Mouse (Mus musculus) adrenal gland, postnatal 14 days (tissue): ENCODE data around the gene Apoc4. TPM values are rescaled to one million over a fixed set of nuclear protein-coding genes. Genes with fewer than 3 reads are reported as not detected.

Experiments
- DNase-seq: peaks from one replicate; pipeline ENCODE4 v3.0.0; 2021; ENCODE audit warnings: mixed read lengths
- long read RNA-seq, 2 experiments: library from polyadenylated mRNA; stranded (forward); transcript quantifications; one replicate each; pipeline ENCODE4 v2.0.0; 2021
- total RNA-seq: library from RNA; stranded (reverse); gene quantifications from 2 replicates; pipeline ENCODE4 v1.2.3, GENCODE M21; 2021

The Apoc4 gene
- total RNA-seq = 72.2 and 240 TPM in 2 replicates
- long read RNA-seq, experiment 1, transcript Apoc4-201 (3 exons, 538 nt) = major isoform, 91 of 91 reads
- long read RNA-seq, experiment 1, partial matches to known transcripts = 0 of 91 reads
- long read RNA-seq, experiment 1, other reads (novel, unspliced or antisense) = 0 of 91 reads
- long read RNA-seq, experiment 2, transcript Apoc4-201 (3 exons, 538 nt) = major isoform, 242 of 250 reads
- long read RNA-seq, experiment 2, partial matches to known transcripts = 6 of 250 reads
- long read RNA-seq, experiment 2, other reads (novel, unspliced or antisense) = 2 of 250 reads

DNA sequence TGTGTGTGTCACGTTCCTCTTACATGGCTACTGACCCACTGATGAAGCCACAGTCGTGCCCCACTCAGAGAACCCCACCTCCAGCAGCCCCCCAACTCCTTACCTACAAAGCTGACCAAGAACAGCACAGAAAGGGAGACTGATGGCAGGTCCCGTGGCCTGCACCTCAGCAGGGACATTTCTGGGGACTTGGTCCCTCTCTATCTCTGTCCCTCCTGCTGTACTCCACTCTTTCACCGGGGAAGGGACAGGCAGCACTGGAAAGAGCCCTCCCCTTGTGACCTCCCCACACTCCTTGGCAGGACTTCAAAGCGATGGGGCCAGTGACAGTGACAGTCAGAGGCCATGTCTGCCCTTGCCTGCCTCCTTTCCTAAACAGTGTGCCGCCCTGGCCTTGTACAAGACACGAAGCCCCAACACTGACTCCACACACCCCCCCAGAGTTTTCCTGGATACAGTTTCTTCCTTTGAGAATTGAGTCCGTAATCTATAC is at the start of gene Apoc4, which contains the start of gene Gm44805:
Apoc4 (minus strand) TSS at position 278 of the 493 bp plus-strand sequence.
Gm44805 (minus strand) TSS at position 222 of the 493 bp plus-strand sequence.
- DNase-seq = peak; percentile 92

DNA sequence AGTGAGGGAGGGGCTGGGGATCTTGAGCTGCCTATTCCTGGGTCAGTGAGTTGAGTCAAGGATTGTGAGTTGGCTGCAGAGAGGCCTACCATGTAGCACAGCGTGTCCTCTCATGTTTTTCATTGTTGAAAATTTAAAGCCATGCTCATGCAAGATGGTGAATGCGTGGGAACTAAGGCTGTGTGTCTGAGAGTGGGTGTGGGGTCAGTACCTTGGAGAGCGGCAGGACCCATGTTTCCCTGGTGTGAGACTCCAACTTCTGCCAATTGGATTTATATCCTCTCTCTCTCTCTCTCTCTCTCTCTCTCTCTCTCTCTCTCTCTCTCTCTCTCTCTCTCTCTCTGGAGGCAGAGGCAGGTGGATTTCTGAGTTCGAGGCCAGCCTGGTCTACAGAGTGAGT is 45.3 kb upstream of the Apoc4 start:
- DNase-seq = no peak

DNA sequence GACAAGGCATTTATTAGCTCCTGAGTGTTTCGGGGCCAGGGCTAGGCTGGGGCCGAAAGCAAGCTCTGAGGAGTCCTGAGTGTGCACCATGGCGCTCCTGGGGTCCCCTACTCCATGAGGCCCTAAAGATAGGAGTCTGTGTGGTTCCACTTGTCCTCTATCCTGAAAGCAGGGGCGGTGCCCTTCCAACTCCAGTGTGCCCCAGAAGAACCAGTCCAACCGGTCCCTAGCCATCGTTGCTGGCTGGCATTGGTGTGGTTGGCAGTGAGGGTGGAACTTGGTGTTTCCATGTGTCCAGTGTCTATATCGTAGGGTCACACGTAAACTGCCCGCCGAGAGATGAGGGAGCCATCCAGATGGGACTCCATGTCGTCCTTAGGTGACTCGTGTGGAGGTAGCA is 42.9 kb upstream of the Apoc4 start:
- DNase-seq = no peak

DNA sequence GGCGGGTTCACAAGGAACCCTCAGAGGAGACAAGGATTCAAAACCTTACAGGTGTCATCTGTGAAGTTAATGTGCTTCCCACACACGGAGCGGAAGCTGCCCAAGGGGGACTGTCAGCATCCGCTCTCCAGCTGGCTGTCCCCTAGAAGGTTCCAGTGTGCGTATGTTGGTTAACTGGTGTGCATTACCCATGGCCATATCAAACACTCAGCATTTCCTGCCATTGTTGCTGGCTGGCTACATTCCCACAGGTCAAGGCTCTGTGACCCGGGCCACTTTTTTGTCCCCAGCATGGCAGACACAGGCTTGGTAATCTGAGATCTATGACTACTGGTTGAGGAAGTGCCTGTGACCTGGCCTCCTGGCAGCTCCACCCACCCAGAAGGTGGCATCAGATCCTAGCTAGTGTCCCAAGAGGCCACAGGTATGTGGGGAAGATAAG is 41.5 kb upstream of the Apoc4 start:
- peak; percentile 70 for DNase-seq

DNA sequence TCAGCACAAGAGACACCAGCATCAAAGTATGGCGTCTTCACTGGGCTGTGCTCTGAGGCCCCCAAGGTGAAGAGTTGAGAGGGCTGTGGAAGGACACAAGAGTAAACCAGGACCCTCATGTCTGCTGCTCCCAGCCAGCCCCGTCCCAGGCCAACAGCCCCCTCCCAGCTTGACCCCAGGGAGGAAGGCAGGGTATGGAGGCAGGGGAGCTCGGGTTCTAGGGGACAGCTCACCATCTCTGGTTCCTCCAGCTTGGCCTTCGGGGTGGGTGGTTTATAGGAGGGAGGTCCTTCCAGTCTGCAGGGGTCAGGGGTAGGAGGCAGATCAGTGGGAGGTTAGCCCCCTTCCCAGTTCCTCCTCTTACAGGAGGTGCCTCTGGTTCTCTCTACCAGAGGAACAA is 37.9 kb upstream of the Apoc4 start:
- no peak for DNase-seq

DNA sequence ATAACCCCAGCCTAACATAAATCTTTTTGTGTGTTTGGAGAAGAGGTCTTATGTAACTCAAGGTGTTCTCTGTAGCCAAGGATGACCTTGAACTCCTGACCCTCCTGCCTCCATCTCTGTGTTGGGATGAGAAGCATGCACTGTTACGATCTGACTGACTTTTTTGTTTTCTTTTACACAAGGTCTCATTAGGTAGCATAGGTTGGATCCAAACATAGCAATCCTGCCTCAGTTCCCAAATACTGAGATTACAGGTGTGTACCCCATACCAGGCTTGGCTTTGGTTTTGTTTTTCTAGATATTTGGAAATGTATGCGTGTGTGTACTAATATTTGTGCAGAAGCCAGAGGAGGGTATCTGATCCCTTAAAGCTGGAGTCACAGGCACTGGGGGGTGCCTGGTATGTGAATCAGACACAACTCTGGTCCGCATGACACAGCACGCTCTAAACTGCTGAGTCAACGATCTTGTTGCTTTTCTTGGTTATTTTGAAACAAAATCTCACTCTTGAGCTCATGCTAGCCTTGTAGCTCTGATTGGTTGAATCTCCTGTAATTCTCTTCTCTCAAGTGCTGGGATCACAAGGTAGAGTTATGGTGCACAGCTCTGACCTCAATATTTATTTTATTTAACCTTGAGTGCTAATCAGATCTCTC is 37.1 kb upstream of the Apoc4 start:
- no peak for DNase-seq

DNA sequence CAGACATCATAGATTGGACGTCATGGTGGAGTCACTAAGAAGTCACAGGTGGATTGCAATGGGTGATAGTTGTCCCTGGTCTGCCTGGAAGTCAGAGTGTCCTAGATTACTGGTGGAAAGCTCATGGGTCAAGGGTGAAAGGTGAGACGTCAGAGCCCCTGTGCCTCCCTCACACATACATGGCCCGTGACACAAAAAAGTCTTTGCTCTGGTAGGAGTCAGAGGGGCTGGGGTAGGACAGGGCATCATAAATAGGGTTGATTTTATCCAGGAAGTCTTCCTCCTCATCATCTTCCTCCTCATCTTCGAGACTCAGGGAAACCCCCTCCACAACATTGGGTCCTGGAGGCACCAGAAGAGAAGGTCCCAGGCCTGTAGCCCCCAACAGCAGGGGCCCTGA is 36.1 kb upstream of the Apoc4 start:
- DNase-seq = no peak

DNA sequence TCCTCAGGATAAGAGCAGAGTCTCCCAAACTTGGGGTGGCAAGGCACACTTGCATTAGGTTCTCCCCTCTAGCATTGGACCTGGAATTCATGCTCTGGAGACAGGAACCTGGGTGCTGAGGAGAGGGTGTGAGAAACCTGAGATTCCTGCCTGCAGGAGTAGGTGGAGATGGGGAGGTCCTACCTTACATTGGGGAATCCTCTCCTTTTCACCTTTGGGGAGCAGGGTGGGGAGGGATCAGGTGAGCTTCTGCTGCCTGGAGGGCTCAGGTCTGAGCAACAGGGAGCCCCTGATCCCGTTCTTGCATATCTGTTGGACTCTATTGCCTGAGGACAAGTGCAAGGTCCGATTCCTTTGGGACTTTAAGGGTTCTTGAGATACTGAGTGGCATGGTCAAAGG is 35.5 kb upstream of the Apoc4 start:
- DNase-seq = no peak

DNA sequence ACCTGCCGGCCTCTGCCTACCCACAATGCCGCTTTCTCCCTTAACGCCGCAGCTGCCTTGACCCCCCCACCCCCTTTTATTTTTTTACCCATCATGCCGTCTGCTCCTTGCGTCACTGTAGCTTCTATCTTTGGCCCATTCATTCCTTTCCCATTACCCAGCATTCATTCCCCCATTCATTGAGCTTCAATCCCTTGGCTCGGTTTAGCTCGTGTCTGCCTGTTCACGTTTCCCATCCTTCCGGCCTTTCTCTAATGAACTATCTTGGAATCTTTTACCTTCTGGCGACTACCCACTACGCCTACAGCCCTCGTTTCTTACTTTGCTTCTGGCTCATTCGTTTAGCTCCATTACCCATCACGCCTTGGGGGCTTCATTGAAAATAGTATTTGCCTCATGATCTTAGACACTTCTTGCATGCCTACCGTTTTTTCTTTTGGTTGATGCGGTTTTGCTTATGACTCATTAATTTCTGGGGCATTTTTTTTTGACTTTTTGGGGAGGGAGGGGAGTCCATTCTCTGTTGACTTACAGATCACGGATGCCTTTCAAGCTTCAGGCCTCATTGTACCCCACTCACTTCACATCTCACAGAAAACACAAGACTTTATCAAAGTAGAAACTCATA is 34.9 kb upstream of the Apoc4 start:
- DNase-seq = no peak

DNA sequence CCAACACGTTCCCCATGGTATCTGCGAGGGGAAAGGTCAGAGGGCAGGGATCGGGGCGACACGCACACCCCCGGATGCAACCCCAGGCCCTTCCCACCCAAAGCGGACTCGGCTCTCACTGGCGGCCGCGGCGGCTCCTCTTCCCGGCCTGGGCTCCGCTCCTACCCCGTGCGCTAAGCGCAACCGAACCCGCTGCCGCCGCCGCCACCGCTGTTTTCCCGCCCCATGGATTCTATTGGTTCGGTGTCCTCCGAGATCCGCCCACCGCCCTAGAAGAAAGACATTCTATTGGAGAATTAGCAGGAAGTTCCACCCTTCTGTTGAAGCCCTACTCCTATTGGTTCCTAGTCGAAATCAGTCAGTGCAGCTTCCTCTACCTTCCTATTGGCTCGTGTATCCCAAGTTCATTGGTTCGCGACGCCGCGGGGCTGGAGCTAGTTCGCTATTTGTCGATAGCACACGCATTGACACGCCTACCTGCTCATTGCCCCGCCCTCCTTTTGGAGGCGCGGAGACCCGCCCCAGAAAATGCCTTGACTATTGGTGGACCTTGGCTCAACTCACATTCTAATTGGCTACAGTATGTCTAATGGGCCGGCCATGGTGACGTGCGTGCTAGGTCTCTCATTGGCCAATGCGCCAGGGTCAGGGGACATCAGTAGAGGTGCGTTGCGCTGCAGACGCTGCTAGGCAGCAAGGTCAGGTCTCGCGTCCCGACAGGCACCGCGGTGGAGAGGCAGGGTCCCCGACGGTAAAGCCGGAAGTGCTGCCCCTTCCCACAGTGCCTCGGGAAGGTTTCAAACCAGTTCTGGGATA is 34.2 kb upstream of the Apoc4 start, which contains the start of gene Tomm40:
Tomm40 (minus strand) TSS at position 200 of the 816 bp plus-strand sequence.
- peak; percentile 98 for DNase-seq

DNA sequence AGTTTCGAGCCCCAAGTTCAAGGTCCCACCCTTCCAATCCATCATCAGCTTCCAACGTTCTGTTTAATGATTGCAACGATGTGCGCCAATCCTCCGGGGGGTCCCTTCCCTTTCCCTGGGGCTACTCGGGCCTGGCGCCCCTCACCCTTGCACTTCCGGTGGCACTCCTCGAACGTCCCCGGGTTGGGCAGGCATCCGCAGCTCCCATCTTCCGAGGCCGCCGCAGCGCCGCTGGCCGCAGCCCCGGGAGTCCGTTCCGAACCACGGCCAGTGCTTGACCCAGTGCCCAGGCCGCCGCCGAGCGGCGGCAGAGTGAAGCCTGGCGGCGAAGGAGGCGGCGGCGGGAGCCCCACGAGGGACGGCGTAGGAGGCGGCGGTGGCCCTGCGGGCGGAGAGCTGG is 33.6 kb upstream of the Apoc4 start:
- DNase-seq = no peak

DNA sequence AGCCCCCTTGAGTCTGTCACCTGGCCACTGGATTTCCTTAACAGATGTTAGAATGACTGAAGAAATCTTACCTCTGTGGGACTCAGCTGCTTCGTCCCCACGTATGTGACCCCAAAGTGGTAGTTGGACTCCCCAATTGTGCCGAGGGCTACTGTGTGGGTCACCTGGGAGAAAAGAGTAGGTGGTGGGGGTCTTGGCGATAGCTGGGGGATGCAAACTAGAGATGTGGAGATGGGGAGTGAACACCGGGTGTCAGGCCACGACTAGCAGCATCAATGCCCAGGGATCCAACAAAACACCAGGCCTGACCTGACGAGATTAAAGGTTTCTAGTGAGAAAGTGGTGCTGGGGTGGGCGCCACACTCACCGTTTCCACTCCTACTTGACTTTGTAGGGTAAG is 32.3 kb upstream of the Apoc4 start:
- DNase-seq = no peak

DNA sequence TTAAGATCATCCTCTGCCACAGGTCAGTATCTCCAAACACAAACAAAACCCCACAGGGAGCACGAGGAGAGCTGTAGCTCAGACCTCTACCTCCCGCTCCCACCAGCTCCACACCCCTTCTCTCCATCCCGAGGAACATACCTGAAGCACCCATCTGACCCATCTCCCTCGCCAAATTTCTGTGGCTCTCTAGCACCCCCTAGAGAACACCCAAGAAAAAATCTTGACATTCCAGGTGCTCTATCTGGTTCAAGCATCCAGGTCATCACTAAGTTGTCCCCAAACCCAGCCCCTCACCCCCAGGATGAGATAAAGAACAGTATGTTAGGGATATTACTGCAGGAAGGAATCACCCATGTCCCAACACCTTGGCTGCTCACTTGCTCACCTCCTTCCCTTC is 31.9 kb upstream of the Apoc4 start:
- no peak for DNase-seq

DNA sequence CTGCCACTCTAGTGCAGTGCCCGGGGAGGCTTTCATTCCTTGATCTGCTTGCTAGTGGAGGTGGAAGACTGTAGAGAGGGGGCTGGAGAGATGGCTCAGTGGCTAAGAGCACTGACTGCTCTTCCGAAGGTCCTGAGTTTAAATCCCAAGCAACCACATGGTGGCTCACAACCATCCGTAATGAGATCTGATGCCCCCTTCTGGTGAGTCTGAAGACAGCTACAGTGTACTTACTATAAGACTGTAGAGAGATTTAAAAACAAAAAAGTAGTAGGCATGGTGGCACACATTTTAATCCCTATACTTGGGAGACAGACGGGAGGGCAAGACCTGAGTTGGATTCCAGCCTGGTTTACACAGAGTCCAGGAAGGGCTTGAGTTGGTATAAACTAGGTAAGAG is 31.1 kb upstream of the Apoc4 start:
- no peak for DNase-seq

DNA sequence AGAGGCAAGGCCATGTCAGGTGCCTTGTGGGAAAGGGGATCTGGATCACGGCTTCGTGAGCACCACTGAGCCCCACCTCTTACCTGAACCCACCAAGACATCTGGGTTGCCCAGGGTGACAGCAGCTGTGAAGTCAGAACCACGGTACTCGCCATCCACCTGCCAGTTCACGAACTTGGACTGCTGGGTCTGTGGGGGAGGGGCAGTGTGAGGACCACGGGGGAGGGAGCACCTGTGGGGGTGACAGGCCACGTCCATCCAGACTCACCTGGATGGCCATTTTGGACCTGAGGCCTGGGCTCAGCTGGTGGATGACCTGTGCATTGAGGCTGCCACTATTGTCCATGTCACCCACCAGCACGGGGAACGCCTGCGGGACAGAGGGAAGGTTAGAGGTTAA is 29.4 kb upstream of the Apoc4 start:
- no peak for DNase-seq

DNA sequence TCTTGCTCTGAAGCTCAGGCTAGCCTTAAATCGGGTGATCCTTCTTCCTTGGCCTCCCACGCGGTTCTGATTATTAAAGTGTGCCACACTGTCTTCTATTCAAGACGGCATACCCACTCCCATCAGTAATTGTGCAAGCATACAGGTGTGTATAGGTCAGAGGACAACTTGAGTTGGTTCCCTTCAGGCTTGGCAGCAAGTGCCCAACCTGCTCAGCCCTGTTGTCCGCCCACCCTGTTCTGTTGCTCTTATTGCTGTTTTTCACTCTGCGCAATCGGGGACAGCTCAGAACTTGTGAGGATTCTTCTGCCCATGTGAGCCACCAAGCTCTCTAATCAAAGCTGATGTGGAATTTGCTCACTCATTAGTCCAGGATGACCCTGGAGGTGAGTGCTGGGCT is 24.0 kb upstream of the Apoc4 start:
- no peak for DNase-seq

DNA sequence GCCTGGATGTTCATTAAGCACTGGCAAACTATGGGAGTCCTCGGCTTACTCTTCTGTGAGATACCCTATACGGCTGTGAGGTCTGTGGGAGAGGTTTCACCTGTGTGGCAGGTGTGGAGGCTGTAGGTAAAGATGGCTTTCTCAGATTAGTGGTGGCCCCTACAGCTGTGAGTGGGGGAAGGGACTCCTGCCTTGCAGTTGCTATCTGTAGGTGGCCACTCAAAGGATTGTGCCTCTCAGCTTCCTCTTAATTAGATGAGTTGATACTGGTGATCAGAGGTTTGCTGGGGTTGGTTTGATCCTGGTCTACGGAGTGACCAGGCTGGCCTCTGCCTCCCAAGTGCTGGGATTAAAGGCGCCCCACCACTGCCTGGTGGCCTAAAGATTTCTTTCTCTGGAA is 23.2 kb upstream of the Apoc4 start:
- DNase-seq = no peak

DNA sequence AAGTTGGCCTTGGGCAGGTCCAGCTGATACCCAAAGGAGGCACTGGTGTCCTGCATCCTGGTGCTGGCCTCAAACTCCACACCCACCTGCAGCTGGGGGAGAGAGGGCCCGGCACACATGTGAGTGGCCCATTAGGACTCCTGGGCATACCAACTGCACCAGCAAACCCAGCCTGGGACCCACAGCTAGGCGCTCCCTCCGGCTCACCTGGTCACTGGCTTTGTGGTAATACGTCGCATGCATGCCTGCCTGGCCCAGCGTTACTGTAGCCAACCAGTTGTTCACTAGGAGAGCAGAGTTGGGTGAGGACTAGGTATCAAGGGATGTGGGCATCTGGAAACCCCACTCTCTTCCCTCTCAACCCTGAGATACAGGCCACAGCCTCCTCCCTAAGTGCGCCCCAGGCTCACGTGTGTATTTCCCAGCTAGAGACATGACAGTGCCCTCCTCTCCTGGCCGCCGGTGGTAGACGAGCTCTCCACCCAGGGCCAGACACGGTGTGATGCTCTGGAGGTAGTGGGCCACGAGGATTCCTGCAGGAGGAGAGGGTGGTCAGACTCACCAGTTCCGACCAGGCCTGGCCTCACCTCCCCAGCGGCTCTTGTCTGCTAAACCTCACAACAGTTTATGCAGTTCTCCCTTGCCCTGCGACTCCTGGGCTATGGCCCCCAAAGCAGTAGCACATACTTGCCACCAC is 21.7 kb upstream of the Apoc4 start:
- no peak for DNase-seq

DNA sequence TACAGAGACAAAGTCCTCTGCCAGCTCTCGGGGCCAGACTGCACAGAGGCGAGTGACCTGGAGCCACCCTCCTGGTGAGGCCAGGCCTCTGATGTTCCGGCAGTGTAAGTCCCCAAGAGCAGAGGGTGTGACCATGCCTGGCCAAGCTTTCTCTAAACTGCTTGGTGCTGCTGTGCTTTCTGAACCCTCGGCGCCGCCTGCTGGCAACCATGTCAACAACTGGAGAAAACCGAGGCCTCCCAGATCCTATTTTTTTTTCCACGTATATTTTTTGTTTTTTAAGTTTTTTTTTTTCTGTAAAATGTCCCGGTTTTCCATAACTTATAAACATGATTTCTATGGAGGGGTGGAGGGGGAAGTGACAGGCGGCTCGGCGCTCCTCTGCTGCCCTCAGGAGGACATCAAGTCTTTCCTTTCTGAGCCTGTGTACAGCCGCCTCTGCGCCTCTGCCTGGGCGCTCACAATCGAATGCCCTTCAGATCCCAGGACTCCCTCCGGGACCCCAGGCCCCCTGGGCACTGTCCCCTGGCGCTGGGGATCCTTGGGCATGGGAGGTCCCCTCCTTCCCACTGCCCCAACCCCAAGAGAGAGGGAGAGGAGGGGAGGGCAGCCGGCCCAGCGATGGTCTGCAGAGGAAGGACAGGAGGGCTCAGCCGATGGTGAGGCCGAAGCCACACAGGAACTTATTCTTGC is 19.9 kb upstream of the Apoc4 start:
- DNase-seq = peak; percentile 88

DNA sequence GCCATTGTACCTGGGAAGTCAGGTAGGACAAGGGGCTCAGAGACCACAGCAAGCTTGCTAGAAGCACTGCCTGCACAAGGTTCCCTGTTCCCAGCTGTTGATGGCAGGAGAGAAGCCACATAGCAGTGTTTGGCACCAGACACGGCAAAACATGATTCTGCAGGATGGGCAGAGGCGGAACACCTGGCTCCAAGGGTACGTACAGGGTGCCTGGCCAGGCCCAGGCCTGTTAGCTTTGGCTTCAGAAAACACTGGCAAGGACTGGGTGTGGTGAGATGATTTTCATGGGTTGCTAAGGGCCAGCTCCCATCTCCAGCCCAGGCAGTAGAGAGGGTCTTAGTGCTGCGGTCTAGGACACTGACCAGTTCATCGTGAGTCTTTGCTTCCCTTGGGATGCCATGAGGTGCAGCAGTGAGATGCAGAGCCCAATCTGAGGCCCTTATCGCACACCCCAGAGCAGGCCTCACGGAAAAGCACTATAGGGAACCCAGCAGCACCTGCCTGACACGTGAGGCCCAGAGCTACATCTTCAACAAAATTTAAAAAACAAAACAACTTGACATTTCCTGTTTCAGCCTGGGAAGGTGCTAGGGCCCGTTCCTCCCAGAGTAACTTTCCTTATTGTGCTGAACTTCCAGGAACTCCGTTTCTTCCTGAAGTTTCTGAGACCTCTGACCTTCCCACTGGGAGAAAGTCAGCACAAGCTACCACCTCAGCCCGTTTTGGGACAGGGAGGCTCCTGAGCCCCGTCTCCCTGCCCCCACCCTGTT is 19.2 kb upstream of the Apoc4 start:
- DNase-seq = no peak

DNA sequence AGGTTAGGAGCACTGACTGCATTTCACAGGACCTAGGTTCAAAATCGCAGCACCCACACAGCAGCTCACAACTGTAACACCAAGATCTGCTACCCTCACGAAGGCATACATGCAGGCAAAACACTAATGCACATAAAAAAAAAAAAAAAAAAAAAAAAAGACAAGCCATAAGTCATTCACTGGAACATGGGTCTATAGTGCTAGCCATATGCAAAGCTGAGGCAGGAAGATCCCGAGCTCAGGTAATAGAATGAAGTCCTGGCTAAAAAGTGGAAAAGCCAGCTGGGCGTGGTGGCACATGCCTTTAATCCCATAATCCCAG is 18.5 kb upstream of the Apoc4 start:
- no peak for DNase-seq
